Mouse (Mus musculus): ENCODE measurements around the gene Fignl2. TPM values are rescaled to one million over a fixed set of nuclear protein-coding genes. Genes with fewer than 3 reads are reported as not detected.

Gene Fignl2
- polyA plus RNA-seq, 1 experiment from 2014 or later: 0.41 TPM

DNA sequence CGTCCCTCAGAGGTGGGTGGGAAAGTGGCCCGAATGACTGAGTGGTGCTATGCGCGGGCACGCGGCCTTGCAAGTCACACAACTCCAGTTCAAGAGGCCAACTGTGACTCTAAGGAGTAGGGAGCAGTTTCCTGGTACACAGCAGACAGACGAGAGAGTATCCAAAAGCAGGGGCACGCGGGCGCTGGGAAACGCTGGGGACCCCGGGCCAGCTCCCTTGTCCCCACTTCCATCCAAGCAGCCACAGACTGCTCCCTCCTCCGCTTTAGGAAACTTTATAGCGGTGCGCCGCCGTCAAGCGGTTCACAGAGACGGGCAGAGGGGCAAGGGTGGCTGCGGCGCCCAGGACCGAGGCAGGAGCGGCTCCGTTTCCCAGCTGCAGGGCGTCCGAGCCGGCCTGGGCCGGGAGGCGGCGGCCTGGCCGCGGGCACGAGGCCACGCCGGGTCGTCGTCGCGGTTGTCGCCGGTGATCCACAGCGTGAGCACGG lies 32.3 kb downstream of the Fignl2 start:
- no peak for ATAC-seq (ENCODE audit: low FRiP score)
- Histone ChIP-seq H3K4me1 (peaks cover 23% of the 10 kb centered on the region), H3K4me2 (replicated peaks) (peak overlapping the region; percentile 99), H3K9me3 (replicated peaks) (no peaks in the 10 kb centered on the region), H3K36me3 (peaks cover 6% of the 10 kb centered on the region; the same call in 1 of the 2 replicates), H3K9ac (peak overlapping the region; percentile 71), H3K4me3 (peak overlapping the region; percentile 52), H3K27ac (no peak overlapping the region), H3K27me3 (peaks cover 61% of the 10 kb centered on the region)
- 1% methylated on average over 42 of the region's 43 CpGs for WGBS

DNA sequence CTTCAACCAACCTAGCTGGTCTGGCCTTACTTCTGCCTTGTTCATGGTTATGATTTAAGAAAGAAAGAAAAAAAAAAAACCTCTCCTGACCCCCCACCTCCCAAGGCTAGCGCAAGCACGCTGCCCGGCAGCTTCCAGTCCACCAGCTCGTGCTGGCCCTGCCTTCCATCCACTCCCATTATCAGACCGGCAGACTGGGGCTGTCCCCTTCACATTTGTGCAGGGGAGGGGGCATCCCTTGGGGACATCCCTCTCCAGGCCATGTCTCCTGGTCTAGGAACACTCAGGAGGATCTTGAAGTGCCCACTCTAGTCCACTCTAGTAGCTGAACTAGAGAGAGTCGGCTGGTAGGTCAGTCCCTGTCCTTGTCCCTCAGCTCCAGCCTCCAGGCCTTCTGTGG lies 33.8 kb downstream of the Fignl2 start:
- H3K9ac ChIP-seq: no peak overlapping the region
- H3K4me3 ChIP-seq: no peak overlapping the region
- no peaks in the 10 kb centered on the region for H3K9me3 ChIP-seq (replicated peaks)
- no peak for ATAC-seq (ENCODE audit: low FRiP score)
- 40% methylated on average over 6 of the region's 6 CpGs for WGBS
- H3K4me1 ChIP-seq: peaks cover 23% of the 10 kb centered on the region
- H3K27ac ChIP-seq: no peak overlapping the region
- H3K27me3 ChIP-seq: peaks cover 71% of the 10 kb centered on the region
- peaks cover 18% of the 10 kb centered on the region for H3K36me3 ChIP-seq
- H3K4me2 ChIP-seq (replicated peaks): no peak overlapping the region

DNA sequence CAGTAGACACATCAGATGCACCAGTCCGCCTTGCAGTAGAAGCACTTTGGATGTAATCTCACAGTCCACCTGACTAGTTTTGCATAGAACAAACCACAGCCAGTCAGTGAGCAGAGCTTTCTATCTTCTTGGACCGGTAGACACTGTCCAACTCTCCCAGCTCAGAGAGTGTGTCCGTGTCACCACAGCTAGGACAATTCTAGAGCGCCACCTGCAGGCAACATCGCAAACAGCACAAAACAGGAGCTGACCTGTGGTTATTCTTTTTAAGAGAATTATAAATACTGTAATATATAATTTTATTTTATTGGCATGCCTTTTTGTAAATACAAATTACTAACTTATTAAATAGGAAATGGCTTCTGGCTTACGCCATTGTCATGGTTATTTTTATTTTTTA lies 35.8 kb downstream of the Fignl2 start:
- Histone ChIP-seq H3K9ac (no peak overlapping the region), H3K4me2 (replicated peaks) (no peak overlapping the region), H3K36me3 (peaks cover 22% of the 10 kb centered on the region), H3K4me1 (peaks cover 23% of the 10 kb centered on the region), H3K27ac (no peak overlapping the region), H3K4me3 (no peak overlapping the region), H3K27me3 (peaks cover 66% of the 10 kb centered on the region), H3K9me3 (replicated peaks) (no peaks in the 10 kb centered on the region)
- ATAC-seq (ENCODE audit: low FRiP score): no peak
- 27% methylated on average over 6 of the region's 6 CpGs for WGBS

DNA sequence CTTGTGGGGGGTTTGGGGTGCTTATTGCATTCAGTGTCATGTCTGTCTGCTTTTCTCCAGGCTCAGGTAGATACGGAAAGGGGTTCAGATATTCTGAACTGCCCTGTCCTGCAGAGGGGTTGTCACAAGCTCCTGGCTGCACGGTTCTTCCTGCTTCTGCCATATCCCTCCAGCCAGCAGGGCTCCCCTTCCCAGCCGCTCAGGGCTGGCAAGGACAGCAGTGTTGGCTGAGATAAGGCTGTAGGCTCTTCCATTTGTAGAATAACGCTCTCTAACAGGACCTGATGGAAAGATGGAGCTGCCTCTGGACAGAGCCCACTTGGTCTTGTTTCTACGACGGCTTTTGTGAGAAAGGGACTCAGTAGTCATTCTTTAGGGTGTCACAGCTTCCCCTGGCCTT lies 36.4 kb downstream of the Fignl2 start:
- no peak overlapping the region for H3K4me2 ChIP-seq (replicated peaks)
- no peak overlapping the region for H3K27ac ChIP-seq
- peaks cover 18% of the 10 kb centered on the region for H3K4me1 ChIP-seq
- no peak overlapping the region for H3K9ac ChIP-seq
- WGBS: 73% methylated on average over 6 of the region's 6 CpGs
- ATAC-seq (ENCODE audit: low FRiP score): no peak
- no peak overlapping the region for H3K4me3 ChIP-seq
- H3K27me3 ChIP-seq: peaks cover 60% of the 10 kb centered on the region
- no peaks in the 10 kb centered on the region for H3K9me3 ChIP-seq (replicated peaks)
- H3K36me3 ChIP-seq: peaks cover 22% of the 10 kb centered on the region

DNA sequence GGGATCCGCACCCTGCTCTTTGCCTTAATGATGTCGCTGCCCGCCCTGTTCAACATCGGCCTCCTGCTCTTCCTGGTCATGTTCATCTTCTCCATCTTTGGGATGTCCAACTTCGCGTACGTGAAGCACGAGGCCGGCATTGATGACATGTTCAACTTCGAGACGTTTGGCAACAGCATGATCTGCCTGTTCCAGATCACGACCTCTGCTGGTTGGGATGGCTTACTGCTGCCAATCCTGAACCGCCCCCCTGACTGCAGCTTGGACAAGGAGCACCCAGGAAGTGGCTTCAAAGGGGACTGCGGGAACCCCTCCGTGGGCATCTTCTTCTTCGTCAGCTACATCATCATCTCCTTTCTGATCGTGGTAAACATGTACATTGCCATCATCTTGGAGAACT lies 38.7 kb downstream of the Fignl2 start:
- no peak overlapping the region for H3K4me3 ChIP-seq
- H3K9me3 ChIP-seq (replicated peaks): no peaks in the 10 kb centered on the region
- peaks cover 6% of the 10 kb centered on the region; the same call in 1 of the 2 replicates for H3K4me1 ChIP-seq
- no peak overlapping the region for H3K27ac ChIP-seq
- WGBS: 55% methylated on average over 17 of the region's 17 CpGs
- H3K9ac ChIP-seq: no peak overlapping the region
- peaks cover 41% of the 10 kb centered on the region for H3K36me3 ChIP-seq
- H3K27me3 ChIP-seq: peaks cover 38% of the 10 kb centered on the region
- ATAC-seq (ENCODE audit: low FRiP score): no peak
- no peak overlapping the region for H3K4me2 ChIP-seq (replicated peaks)

DNA sequence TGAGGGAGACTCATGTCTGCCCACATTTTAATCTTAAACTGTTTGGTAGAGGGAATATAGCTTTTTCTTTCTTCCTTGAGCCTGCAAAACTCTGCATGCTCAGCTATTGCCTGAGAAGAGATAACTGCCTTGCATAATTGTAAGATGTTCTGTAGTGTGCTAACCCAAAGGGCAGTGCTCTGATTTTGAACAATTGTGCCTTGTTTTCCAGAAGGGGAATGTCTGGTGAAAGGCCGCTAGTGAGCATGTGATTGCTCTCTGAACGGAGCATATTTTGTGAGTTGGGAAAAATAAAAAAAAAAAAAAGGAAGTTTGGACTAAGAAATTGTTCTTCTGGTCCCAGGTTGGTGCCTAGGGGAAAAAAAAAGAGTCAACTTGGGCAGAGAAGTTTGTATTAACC lies 49.4 kb downstream of the Fignl2 start:
- Histone ChIP-seq H3K9ac (no peak overlapping the region), H3K27ac (no peak overlapping the region), H3K9me3 (replicated peaks) (no peaks in the 10 kb centered on the region), H3K4me2 (replicated peaks) (no peak overlapping the region), H3K27me3 (no peaks in the 10 kb centered on the region; the same call in 1 of the 2 replicates), H3K4me3 (no peak overlapping the region), H3K4me1 (peaks cover 8% of the 10 kb centered on the region), H3K36me3 (peaks cover 17% of the 10 kb centered on the region)
- ATAC-seq (ENCODE audit: low FRiP score): no peak
- 60% methylated on average over 2 of the region's 2 CpGs for WGBS

DNA sequence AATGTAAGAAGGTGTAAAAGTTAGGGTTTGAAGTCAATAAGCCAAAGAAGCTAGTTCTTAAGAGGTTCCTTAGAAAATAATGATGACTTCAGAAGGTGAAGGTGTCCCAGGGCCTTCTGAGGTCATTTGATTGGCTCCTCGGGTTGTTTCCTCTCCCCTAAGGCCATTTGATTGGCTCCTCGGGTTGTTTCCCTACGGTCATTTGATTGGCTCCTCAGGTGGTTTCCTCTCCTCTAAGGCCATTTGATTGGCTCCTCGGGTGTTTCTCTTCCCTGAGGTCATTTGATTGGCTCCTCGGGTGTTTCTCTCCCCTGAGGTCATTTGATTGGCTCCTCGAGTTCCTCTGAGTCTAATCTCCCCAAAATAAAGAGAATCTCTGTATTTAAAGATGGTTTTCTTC lies 67.0 kb downstream of the Fignl2 start:
- no peak for ATAC-seq (ENCODE audit: low FRiP score)
- H3K27me3 ChIP-seq: no peaks in the 10 kb centered on the region
- H3K4me2 ChIP-seq (replicated peaks): no peak overlapping the region
- H3K4me1 ChIP-seq: peaks cover 8% of the 10 kb centered on the region
- no peaks in the 10 kb centered on the region for H3K9me3 ChIP-seq (replicated peaks)
- H3K36me3 ChIP-seq: peaks cover 35% of the 10 kb centered on the region
- no peak overlapping the region for H3K27ac ChIP-seq
- WGBS: 86% methylated on average over 6 of the region's 6 CpGs
- no peak overlapping the region for H3K9ac ChIP-seq
- no peak overlapping the region for H3K4me3 ChIP-seq

DNA sequence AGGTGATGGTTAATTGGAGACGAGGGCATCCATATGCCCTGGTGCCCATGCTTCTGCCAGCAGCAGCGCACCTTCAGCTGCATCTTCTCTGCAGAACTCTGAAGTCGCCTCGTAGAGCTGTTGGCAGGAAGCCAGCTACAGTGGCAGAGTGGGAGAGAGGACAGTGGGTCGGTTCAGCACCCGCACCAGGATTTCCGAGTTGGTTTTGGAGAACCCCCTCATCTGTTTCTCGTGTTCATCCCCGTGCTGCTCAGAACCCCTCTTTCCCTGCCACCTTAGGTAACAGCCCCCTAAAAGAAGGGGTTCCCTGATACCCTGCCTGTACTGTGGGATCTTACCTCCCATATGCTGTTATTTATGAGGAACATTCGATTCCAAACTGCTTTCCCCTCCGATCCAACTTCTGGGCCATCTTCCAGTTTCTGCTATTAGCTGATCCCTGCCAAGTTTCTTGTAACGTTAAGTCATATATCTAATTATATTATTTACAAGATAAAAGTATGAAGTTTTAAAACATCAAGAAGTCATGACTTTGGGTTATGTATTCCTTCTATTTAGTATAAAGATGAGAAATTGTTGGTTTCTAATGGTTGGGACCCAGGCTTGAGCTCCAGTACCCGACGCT lies 69.9 kb downstream of the Fignl2 start:
- no peak overlapping the region for H3K9ac ChIP-seq
- no peak overlapping the region for H3K27ac ChIP-seq
- no peak overlapping the region for H3K4me3 ChIP-seq
- 94% methylated on average over 14 of the region's 14 CpGs for WGBS
- no peak overlapping the region for H3K4me2 ChIP-seq (replicated peaks)
- H3K9me3 ChIP-seq (replicated peaks): no peaks in the 10 kb centered on the region
- H3K36me3 ChIP-seq: peaks cover 14% of the 10 kb centered on the region; the same call in 1 of the 2 replicates
- no peak for ATAC-seq (ENCODE audit: low FRiP score)
- H3K4me1 ChIP-seq: peaks cover 11% of the 10 kb centered on the region
- no peaks in the 10 kb centered on the region for H3K27me3 ChIP-seq

DNA sequence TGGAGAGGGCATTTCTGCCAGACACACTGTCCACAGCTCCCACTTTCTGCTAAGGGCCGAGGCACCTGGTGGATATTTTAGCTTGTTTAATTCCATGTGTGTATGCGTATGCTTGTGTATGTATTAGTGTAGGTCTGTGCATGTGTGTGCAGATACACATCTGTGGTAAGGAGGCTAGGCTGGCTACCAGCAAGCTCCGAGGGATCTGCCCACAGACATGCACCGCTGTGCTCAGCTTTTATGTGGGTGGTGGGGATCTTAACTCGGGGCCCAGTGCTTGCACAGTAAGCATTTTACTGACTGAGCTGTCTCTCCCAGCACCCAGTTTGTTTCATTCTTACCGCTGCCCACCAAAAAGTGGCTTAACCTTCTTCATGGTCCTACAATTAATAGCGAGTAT lies 71.1 kb downstream of the Fignl2 start:
- no peak overlapping the region for H3K9ac ChIP-seq
- ATAC-seq (ENCODE audit: low FRiP score): no peak
- no peaks in the 10 kb centered on the region for H3K9me3 ChIP-seq (replicated peaks)
- H3K27ac ChIP-seq: no peak overlapping the region
- no peak overlapping the region for H3K4me3 ChIP-seq
- H3K4me1 ChIP-seq: peaks cover 11% of the 10 kb centered on the region
- H3K27me3 ChIP-seq: no peaks in the 10 kb centered on the region
- WGBS: 74% methylated on average over 7 of the region's 7 CpGs
- peaks cover 13% of the 10 kb centered on the region for H3K36me3 ChIP-seq
- H3K4me2 ChIP-seq (replicated peaks): peak overlapping the region; percentile 52; the same call in 1 of the 2 replicates

DNA sequence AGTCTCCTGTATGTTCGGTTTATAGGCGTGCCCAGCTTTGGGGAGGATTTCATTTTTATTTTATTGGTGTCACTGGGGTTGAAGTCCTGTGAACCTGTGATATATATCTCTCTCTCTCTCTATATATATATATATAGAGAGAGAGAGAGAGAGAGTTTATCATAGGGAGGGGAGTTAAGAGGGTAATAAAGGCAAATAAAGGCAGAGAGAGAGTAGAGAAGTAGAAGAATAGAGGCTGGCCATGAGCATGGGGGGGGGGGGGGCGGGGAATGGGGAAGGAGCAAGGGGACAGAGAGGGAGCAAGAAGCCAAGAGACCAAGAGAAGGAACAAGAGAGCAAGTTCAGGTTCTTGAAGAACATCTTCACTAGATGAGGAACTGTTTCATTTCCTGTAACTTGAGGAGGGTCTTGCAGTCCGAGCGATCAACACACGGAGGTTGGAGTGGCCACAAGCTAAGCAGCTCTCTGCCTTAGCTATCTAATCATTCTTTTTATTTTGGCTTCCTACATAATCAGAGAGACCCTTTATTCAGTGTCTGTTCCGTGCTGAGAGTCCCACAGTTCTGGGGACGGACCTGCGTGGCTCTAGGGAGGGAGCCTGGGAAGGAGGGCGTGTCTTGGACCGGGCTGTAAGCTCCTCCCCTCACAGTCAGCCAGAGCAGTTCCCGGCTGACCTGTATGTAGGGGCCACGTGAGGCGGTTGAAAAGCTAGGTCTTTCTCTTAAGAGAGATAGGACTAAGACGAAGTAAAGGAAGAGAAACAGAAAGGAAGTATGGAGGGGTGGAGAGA lies 71.9 kb downstream of the Fignl2 start:
- Histone ChIP-seq H3K4me3 (peak overlapping the region; percentile 32), H3K36me3 (peaks cover 11% of the 10 kb centered on the region), H3K9ac (0 out of 2 replicates have a peak overlapping the region, but pooled peaks have one; percentile 0), H3K9me3 (replicated peaks) (no peaks in the 10 kb centered on the region), H3K4me2 (replicated peaks) (peak overlapping the region; percentile 52), H3K27ac (no peak overlapping the region), H3K4me1 (peaks cover 11% of the 10 kb centered on the region), H3K27me3 (no peaks in the 10 kb centered on the region)
- peak; percentile 79 for ATAC-seq (ENCODE audit: low FRiP score)
- 13% methylated on average over 14 of the region's 15 CpGs for WGBS

DNA sequence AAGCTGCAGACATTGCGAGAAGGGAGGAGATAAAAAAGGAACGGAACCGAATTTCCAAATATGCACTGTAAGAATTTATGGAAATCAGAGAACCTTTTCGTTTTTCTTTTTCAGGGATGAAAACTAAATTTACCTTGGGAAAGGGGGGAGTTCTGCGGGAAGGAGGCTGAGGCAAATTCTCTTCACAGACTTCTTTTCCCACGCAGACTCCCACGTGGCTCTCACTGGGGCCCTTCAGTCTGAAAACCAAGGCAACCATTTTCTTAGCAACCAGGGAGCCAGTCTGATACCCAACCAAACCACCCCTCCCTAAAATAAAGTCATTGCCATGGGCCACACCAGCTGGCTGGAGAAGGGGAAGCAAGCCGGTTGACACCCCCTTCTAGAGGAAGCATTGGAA lies 72.7 kb downstream of the Fignl2 start:
- Histone ChIP-seq H3K4me2 (replicated peaks) (no peak overlapping the region), H3K4me3 (no peak overlapping the region), H3K27me3 (no peaks in the 10 kb centered on the region), H3K36me3 (peaks cover 8% of the 10 kb centered on the region), H3K9me3 (replicated peaks) (no peaks in the 10 kb centered on the region), H3K4me1 (peaks cover 11% of the 10 kb centered on the region), H3K27ac (no peak overlapping the region), H3K9ac (no peak overlapping the region)
- WGBS: 78% methylated on average over 8 of the region's 8 CpGs
- ATAC-seq (ENCODE audit: low FRiP score): no peak

DNA sequence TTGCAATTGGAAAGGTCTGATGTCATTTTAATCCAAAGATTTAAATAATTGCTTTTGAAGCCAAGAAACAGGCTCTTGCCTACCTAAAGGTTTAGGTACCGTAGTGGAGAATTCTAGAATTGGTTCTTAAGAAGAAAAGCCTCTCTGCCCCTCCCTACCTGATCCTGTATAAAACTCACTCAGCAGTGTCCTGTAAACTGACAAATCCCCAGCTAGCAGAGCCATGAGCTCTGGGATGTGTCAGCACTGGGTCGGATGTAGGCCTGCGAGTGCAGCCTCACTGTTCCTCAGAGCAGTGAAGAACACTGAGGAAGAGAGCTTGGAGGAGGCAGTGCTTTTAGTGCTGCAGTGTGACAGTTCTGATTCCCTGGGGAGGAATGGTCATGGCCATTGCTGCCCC lies 73.8 kb downstream of the Fignl2 start:
- 75% methylated on average over 3 of the region's 3 CpGs for WGBS

More for the DNA sequence above, 73.8 kb downstream of the Fignl2 start:
- no peaks in the 10 kb centered on the region for H3K9me3 ChIP-seq (replicated peaks)
- no peak overlapping the region for H3K4me2 ChIP-seq (replicated peaks)
- H3K4me1 ChIP-seq: peaks cover 11% of the 10 kb centered on the region
- no peak for ATAC-seq (ENCODE audit: low FRiP score)
- H3K4me3 ChIP-seq: no peak overlapping the region
- H3K36me3 ChIP-seq: peaks cover 8% of the 10 kb centered on the region
- no peaks in the 10 kb centered on the region for H3K27me3 ChIP-seq
- H3K27ac ChIP-seq: no peak overlapping the region
- H3K9ac ChIP-seq: no peak overlapping the region

Data from hindbrain, embryonic 12.5 days (tissue).